Mouse (Mus musculus): Measurements from ENCODE around the gene Zdhhc1.

Gene Zdhhc1

DNA sequence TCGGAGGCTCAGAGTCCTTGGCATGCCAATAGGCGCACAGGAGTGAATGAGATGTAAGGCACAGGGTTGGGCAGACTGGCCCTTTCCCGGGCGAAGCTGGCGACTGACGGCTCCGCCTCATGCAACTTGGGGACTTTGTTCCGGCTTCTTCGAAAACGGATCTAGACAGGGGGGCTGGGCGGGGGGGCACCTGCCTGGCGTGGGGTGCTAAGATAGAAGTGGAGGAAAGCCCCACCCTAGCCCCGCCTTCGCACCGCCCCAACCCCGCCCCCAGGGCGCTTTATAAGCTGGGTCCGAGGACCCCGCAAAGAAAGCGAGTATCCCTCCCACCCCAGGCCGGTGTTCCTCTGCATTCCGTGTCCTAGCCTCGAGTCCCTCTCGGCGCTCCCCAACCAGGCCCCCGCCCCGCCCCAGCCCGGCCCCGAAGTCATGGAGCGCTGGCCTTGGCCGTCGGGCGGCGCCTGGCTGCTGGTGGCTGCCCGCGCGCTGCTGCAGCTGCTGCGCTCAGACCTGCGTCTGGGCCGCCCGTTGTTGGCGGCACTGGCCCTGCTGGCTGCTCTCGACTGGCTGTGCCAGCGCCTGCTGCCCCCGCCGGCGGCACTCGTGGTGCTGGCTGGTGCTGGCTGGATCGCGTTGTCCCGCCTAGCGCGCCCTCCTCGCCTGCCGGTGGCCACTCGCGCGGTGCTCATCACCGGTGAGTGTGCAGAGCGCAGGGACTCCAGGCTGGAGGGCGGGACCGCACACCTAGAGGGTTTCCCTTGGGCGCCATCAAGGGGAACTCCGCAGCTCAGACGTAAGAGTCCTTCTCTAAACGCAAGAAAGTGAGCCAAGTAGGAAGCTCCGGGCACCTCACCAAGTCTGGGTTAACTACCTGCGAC lies 22.0 kb upstream of the Zdhhc1 start, which contains the start of gene Hsd11b2:
TSS of gene Hsd11b2 (plus strand) at position 320 of the 878 bp plus-strand sequence.
- no peak for DNase-seq (ENCODE audit: low read depth, low spot score)

DNA sequence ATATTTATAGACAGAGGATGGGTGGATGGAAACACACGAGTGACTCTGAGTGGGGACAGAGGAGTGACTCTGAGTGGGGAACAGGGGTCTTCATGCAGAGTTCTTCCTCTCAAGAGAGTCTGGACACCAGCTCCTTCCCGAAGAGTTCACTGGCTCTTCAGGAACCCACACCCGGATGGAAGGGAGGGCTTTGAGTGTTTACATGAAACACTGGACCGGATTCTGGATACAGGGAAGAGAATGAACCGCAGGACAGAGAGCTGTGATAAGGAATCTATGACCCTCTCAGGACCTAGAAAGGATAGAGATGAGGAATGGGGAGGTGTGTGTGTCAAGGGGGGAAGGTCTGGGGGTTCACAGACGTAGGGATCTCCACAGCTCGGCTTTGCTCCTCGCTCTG lies 20.6 kb upstream of the Zdhhc1 start:
- no peak for DNase-seq (ENCODE audit: low read depth, low spot score)

DNA sequence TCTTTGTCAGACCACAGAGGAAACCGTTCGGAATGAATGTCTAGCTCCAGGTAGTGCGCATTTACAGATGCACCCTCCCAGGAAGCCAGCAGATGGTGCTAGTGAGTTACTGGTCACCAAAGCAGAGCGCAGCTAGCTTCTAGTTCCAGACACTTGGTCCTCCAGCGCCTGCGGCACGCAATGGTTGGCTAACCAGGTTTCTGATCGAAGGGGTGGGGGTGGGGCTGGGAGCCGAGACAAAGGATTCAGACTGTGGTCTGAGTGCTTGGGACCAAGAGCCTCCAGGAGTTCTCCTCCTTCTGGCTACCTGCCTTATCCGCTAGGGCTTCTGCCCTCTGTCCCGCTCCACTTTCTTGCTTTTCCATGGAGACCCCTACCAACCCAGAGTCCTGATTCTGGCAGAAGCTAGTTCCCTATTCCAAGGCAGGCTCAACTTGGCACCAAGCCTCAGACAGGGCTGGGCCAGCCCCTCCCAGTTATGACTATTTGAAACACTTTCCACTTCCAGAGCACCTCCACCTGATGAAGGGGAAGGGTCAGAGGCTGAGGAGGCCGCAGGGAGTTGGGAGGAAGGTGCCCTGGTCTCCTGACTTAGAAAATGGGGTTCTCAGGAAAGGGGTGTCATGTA lies 19.4 kb upstream of the Zdhhc1 start:
- peak; percentile 67 for DNase-seq (ENCODE audit: low read depth, low spot score)

DNA sequence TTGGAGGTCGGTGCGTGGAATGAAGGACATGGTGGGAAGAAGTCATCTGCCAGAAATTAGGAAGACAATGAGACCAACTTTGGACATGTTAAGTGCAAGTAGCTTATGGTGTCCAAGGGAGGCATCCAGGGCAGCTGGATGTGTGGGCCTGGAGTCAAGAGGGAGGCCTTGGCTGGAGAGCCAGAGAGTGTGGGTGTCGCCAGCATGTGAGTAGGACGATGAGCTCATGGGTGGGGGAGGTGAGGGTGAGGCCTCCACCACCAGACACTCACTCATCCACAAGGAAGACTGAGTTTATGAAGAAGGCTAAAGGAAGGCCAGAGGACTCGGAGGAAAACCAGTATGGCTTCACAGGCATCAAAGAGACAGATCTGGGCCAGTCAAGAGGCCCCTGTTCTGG lies 18.0 kb upstream of the Zdhhc1 start:
- DNase-seq (ENCODE audit: low read depth, low spot score): no peak

DNA sequence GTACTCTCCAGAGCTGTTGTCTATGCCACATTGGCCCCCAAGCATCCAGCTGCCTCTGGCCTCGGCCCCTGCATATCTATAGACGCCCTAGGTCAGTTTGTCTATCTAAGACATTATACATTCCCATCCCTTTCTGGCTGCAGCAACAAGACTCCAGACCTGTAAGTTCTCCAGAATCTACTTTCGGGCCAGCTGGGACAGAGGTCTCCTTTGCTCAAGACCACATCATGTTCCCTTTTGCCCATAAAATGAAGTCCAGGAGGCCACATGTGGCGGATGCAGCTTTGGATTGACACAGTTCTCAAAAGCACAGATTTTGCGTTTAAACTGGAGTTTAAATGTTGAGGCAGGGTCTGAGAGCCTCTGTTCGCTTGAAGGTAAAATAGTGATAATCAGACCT lies 17.5 kb upstream of the Zdhhc1 start:
- DNase-seq (ENCODE audit: low read depth, low spot score): no peak

DNA sequence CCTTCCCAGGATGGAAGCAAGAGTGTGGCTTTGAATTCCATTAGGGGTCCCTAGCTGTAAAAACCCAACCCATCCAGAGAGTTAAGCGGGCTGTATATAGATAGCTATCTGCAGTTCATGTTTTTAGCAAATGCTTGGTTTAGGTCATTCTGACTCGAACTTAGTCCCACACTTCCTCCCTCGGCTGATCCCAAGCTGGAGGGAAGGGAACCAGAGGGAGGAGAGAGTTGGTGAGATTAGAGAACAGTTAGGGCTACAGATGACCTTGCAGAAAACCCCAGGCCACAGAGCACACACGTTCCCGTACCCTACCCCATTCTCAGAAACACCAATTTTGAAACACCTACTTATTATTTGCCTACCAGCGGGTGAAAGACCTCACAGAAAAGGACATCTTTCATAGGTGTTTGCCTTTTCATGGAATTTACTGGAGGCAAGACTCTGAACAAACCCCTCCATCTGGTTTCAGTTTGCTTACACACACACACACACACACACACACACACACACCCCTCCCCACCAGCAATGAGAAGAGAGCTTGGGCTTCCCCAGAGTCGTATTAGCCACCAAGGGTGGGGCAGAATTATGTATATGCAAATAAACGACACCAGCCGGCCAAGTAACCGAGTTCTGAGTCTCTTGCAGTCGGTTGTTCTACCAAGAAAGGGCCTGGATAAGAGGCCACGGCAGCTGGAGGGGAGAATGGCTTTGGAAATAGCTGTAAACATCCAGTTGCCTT lies 13.5 kb upstream of the Zdhhc1 start:
- no peak for DNase-seq (ENCODE audit: low read depth, low spot score)

DNA sequence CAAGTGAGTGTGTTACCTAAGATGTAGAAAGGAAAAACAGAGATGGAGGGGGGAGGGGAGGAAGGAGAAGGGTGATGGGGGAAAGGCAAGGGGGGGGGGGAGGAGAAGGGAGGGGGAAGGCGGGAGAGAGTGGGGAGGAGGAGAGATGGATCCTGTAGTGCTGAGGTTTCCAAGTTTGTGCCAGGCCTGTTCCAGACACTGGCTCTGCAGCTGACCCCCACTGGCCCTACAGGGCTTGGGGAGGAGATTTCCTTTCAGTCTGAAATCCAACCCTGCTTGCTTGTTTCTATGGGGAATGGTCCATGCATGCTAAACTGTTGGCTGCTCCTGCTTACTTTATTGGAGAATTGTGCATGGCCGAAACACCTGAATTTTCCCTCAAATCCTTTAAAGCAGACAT lies 12.1 kb upstream of the Zdhhc1 start:
- DNase-seq (ENCODE audit: low read depth, low spot score): no peak

DNA sequence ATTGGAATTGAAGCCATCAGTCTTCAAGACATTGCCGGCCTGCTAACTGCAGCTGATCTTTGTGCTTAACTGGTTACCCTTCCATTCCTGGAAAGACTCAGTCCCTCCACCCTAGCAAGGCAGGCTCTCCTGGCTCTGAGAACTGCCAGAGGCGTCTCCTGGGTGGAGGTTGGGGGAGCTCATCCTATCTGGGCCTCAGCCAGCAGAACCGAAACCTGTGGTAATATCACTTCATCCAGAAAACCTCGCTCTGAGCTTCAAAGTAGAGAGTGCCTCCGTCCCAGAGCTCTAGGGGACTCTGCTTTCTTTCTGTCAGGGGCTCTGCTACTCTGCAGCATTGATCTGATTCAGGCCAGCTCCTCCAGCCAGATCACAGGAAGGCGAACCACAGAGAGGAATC lies 10.3 kb upstream of the Zdhhc1 start:
- DNase-seq (ENCODE audit: low read depth, low spot score): no peak

DNA sequence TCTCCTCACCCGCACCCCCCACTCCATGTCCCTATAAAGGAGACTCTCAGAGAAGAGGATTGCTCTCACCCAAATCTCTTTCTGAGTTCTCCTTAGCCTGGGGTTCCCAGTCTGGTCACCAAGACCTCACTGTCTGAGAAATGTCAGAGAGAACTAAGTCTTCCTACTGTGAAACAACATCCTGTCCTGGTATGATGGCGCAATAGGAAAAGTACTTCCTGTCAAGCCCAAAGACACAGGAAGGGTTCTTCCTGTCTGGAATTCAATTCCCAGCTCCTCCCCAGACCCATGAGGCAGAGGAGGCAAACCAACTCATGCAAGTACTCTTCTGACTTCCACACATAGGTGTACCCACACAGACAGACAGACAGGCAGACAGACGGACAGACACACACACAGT lies 7.9 kb upstream of the Zdhhc1 start:
- no peak for DNase-seq (ENCODE audit: low read depth, low spot score)

DNA sequence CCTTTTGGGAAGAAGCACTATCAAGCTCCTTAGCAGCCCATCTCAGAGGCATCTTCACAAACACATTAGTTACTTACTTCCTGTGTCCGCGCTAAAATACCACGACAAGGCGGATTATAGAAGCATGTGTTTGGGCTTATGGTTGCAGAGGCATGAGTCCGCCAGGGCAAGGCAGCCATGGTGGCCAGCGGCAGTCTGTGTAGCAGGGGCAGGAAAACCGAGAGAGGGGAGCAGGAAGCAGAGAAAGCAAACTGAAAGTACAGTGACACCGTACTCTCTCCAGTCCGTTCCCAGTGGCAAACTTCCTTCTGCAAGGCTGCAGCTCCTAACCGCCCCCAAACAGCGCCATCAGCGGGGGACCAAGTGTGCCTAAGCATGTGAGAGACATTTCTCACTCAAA lies 3.1 kb upstream of the Zdhhc1 start:
- DNase-seq (ENCODE audit: low read depth, low spot score): no peak

DNA sequence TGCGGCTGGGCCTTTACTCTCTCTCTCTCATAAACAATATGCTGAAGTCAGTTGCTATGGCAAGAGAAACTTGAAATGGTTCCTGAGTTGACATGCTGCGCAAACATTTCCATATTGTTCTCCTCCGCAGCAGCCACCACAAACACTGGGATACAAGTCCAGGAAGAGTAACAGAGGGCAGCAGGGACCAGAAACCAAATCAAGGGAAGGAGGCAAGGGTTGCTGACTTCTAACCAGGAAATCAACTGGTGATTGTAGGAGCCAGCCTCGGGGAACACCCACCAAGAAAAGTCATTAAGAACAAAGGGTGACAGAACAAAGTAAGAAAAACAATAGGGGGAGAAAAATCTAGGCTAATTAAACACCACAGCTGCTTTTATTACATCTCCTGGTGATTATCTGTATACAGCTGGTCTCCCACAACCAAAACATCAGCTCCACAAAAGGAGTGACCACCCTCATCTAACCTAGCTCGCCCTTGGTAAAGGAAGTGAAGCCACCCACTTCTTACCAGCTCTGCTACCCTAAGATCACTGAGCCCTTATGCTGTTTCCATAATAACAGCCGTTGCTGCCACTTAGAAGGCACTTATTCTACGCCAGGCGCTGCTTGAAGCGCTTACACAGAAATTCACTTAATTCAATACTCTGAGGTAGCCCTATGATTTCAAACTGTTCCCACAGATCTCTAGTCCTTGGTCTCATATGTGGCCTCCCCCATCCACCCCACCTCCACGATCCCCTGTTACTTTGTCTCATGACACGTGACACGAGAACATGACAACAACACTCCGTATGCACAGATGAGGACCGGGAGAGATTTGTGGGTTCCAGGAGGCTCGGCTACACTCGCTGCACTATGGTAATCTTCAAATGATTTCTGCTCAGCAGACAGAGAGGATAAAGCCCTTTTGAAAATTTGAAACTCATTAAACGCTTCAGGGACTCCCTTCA lies 1.1 kb downstream of the Zdhhc1 start:
- no peak for DNase-seq (ENCODE audit: low read depth, low spot score)

DNA sequence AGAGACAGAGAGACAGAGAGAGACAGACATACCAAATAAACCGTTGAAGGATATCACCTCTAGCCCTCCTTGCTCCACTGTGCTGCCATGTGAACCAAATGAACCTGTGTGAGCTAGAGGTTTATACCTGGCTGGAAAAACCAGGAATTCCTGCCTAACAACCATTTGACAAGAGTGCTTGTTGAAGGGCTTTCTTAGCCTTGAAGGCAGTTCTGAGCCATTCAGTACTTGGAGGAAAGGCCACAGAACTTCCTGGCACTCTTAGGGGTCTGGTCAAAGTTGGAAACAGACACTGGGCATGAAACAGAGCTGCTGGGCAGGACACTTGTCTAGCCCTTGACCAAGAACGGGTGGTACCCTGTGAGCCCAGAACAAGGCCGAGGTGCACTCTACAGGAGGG lies 2.1 kb downstream of the Zdhhc1 start:
- DNase-seq (ENCODE audit: low read depth, low spot score): no peak

DNA sequence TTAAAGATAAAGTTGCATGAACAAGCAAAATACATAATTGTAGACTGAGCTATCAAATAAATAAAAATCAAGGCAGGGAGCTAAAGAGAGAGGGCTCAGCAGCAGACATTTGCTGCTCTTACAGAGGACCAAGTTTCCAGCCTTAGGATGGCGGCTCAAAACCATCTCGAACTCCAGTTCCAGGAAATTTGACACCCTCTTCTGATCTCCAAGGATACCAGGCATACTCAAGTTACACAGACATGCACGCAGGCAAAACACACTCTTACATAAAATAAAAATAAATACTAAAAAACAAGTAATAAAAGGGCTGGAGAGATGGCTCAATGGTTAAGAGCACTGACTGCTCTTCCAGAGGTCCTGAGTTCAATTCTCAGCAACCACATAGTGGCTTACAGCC lies 3.2 kb downstream of the Zdhhc1 start:
- no peak for DNase-seq (ENCODE audit: low read depth, low spot score)

DNA sequence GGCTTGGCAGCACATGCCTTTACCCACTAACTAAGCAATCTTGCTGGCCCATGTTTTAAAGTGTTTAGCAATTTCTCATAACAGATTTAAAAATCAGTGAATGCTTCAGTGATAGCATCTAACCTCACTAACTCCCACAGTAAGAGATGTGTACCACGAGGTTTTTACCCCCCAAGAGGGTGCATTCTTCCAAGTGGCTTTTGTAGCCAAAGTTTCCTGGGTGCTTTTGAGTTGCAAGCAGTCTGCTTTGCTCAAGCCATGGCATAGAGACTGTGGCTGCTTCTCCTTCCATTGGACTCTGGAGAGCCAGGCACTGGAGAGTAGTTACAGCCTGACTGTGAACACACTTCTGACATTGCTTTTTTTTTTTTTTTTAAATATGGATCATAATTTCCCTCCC lies 7.4 kb downstream of the Zdhhc1 start:
- no peak for DNase-seq (ENCODE audit: low read depth, low spot score)

DNA sequence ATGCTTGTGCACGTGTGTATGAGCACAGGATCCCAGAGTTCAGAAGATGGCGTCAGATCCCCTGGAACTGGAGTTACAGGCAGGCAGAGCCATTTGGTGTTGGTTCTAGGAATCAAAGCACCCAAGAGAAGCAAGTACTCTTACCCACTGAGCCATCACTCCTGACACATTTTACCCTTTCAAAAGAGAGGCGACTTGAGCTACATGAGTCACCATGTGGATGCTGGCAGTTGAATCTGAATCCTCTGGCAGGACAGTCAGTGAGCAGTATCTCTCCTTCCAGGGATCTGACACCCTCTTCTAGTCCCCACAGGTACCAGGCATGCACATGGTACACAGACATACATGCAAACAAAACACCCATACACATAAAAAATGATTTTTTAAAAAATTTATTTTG lies 8.6 kb downstream of the Zdhhc1 start:
- no peak for DNase-seq (ENCODE audit: low read depth, low spot score)

DNA sequence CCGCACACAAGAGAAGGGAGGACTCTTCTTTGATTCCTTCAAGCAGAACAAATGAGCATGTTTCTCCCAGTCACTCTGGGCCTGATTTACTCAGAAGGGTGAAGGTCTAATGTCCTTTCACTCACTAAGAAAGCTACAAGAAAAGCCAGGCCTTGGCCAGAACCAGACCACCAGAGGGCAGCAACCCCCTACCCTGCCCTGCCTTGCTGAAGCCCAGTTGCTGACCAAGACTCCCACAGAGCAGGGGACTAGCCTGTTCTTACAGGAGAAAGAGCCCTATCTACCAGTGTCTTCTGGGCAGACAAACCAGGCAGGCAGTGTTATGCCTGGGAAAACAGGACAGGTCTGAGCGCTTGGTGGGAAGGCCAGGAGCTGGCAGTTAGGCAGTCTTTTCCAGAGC lies 12.3 kb downstream of the Zdhhc1 start:
- DNase-seq (ENCODE audit: low read depth, low spot score): no peak

DNA sequence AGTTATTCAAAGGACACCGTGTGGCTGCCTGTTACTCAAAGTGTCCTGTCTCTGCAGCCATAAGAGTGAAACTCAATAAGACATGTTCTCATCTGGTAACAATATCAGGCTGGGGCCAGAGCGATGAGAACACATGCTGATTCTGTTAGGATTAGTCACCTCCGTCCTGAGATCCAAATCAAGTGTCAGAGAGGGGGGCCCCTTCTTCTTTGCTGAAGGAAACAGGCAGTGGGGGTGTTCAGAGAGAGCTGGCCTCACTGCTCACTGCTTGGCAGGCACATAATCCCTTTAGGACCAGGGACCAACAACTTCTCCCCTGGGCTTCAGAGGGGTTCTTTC lies 12.7 kb downstream of the Zdhhc1 start:
- no peak for DNase-seq (ENCODE audit: low read depth, low spot score)

DNA sequence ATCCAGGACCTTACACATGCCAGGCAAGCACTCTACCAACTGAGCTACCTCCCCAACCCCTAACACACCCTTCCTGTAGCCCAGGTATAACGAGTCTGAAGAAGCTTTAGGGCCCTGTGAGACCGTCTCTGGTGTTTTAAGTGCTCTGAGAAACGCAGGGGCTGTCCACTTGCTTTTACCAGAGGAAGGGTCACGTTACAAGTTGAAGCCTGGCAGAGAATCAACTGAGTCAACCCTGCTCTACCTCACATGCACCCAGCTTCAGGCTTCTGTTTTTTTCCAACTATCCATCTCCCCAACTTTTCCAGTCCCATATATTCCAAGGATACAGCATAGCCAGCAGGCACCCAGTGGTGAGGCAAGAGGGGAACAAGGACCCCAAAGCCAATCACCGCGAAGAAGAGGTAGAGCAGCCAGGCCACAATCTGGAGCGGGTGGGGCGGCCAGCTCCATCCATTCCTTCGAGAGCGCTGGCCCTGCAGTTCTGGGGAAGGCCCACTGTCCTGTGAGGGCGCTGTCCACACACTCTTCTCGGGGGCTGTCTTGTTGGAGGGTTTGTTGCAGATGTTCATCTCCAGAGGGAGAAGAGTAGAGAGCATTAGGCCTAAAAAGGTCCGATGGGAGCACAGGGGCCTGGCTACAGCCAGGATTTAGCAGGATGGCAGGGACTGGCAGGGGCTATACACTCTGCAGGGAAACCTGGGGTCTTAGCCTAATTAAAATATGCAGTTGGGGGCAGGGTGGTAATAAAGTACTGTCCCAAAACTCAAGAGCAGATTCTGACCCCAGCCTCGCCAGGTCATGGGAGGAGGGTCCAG lies 13.3 kb downstream of the Zdhhc1 start:
- no peak for DNase-seq (ENCODE audit: low read depth, low spot score)

DNA sequence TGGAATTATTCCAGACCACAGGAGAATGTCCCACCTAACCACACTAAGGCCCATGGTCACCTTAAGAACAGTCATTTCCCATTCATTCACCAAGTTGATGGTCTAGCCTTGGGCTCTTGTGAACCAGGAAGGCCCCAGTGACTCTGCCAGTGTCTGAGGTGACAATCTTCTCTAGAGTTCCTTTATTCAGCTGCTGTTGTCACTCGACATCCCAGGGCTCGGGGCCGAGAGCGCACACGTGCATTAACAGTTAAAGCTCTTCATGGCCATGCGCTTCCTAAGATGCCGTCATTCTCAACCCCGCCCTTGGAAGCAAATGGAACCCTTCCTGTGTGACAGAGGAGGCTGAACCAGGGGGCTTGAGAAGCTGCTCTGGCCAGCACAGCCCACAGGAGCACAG lies 14.6 kb downstream of the Zdhhc1 start:
- no peak for DNase-seq (ENCODE audit: low read depth, low spot score)

DNA sequence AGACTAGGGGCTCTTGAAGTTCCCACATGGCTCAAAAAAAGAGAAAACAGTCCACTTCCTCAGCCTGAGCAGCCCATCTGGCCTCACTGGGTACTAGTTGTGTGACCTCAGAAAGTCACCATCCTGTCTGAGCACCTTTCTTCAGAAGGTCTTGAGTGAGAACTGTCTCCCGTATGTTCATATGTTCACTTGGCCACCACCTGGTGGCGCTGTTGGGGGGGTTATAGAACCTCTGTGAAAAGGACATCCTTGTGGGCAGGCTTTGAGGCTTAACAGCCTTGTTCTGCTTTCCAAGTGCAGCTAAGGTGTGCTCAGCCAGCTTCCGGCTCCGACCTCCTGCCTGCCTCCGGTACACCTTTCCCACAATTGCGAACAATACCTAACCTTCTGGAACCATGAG lies 15.2 kb downstream of the Zdhhc1 start:
- no peak for DNase-seq (ENCODE audit: low read depth, low spot score)

DNA sequence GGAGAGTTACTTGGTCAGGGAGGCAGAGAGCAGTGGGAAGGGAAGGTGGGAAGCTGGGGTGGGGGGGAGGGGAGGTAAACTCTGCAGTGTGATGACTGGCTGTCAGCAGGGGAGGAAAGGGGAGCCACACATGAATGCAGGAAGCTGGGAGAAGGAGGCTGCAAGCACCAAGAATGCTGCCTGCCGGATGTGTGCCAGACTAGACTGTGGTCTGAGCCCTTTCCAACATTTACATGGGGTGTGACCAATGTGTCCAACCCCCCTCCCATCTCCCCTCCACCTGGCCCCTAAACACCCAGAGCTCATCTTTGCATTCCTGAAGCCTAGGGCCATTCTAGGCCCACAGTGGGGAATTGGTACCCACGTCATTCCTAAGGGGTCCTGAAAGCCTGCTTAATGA lies 15.7 kb downstream of the Zdhhc1 start:
- DNase-seq (ENCODE audit: low read depth, low spot score): no peak
